Mouse (Mus musculus) stomach, embryonic 16.5 days (tissue): ENCODE measurements around the gene Pck2. TPM values are rescaled to one million over a fixed set of nuclear protein-coding genes. Genes with fewer than 3 reads are reported as not detected.

ENCODE experiments used
- ATAC-seq: fragments of 200-750 bp; cut with Nextera tagmentation; 2 replicates; pipeline ENCODE4 v1.8.0; 2017; ENCODE audit warnings: moderate number of reproducible peaks, moderate TSS enrichment; ENCODE audit not compliant: insufficient read depth, low FRiP score
- H3K27ac ChIP-seq: fragments of 300-500 bp; sonication (generic); 2 replicates; pipeline ENCODE4 v1.5.1; 2014; ENCODE audit warnings: low read length
- H3K27me3 ChIP-seq: fragments of 300-500 bp; sonication (generic); 2 replicates; pipeline ENCODE4 v1.6.1; 2014; ENCODE audit warnings: low read length, control low read depth, mixed read lengths; ENCODE audit not compliant: control insufficient read depth, insufficient read depth
- H3K36me3 ChIP-seq: fragments of 300-500 bp; sonication (generic); 2 replicates; pipeline ENCODE4 v1.6.1; 2014; ENCODE audit warnings: low read length; ENCODE audit not compliant: control insufficient read depth, insufficient read depth
- H3K4me1 ChIP-seq: fragments of 300-500 bp; sonication (generic); 2 replicates; pipeline ENCODE4 v1.6.1; 2014; ENCODE audit warnings: low read length, control low read depth, mixed read lengths; ENCODE audit not compliant: control insufficient read depth, insufficient read depth
- H3K4me2 ChIP-seq: fragments of 300-500 bp; sonication (generic); 2 replicates; pipeline ENCODE4 v1.6.1; 2014; ENCODE audit warnings: low read depth, low read length, mixed read lengths
- H3K4me3 ChIP-seq: fragments of 300-500 bp; sonication (generic); replicated peaks from 2 replicates; pipeline ENCODE4 v1.5.1; 2014; ENCODE audit warnings: mild to moderate bottlenecking, low read length
- H3K9ac ChIP-seq: fragments of 300-500 bp; sonication (generic); 2 replicates; pipeline ENCODE4 v1.6.1; 2014; ENCODE audit warnings: low read length
- H3K9me3 ChIP-seq: fragments of 300-500 bp; sonication (generic); replicated peaks from 2 replicates; pipeline ENCODE4 v1.6.1; 2016; ENCODE audit warnings: low read length, control low read depth; ENCODE audit not compliant: control insufficient read depth
- WGBS: fragments of 180-500 bp; shearing (Covaris S2); extraction: QIAGEN DNeasy Blood & Tissue Kit; methylation state at CpG from one replicate; pipeline ENCODE4 v1.1.7; 2014; 5-methylcytosine and 5-hydroxymethylcytosine counted together
- polyA plus RNA-seq: library from polyadenylated mRNA; unstranded; fragments of >200 nt; fragmentation: Nextera tagmentation; extraction: Ambion mirVana; gene quantifications from 2 replicates; pipeline ENCODE4 v1.2.1, GENCODE M21; 2015

Gene Pck2
- polyA plus RNA-seq, 1 experiment from 2014 or later, result 50.1 TPM

DNA sequence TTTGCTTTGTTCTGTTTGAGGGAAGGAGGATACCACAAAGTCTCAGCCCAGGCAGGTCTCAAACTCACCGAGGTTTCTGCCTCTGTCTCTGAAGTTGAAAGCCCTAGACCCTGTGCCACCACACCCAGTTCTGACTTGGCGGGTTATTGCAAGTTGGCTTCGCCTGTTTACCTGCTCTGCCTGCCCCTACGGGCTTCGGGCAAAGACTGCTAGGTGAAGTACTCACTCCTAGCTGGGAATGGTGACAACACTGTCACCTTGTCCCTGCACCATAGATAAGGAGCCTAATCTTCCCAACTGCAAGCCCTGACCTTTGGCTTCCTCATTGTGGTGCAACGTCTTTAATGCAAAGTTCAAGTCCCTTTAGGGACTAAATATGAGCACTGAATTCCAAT, 45.5 kb downstream of the Pck2 start:
- Histone ChIP-seq H3K27ac (peak overlapping the region; percentile 67), H3K9ac (0 out of 2 replicates have a peak overlapping the region, but pooled peaks have one; percentile 18)
- ATAC-seq, result peak; percentile 51

GRCm38 (mm10) chr14:55586149-55586548, 46.1 kb downstream of the Pck2 start:
- WGBS, result 89% methylated on average over 2 of the region's 2 CpGs
- Histone ChIP-seq H3K9ac (no peak overlapping the region), H3K27me3 (no peaks in the 10 kb centered on the region), H3K4me1 (peaks cover 15% of the 10 kb centered on the region), H3K9me3 (no peaks in the 10 kb centered on the region), H3K27ac (peak overlapping the region; percentile 67; the same call in 1 of the 2 replicates), H3K4me2 (no peak overlapping the region), H3K36me3 (0 out of 2 replicates have a peak, but pooled peaks cover 4% of the 10 kb centered on the region), H3K4me3 (no peak overlapping the region)
- ATAC-seq, result no peak

More for the DNA sequence above, 45.5 kb downstream of the Pck2 start:
- H3K4me3 ChIP-seq, result peak overlapping the region; percentile 63
- H3K27me3 ChIP-seq, result no peaks in the 10 kb centered on the region
- 46% methylated on average over 6 of the region's 6 CpGs for WGBS
- peaks cover 15% of the 10 kb centered on the region for H3K4me1 ChIP-seq
- peaks cover 7% of the 10 kb centered on the region; the same call in 1 of the 2 replicates for H3K36me3 ChIP-seq
- H3K4me2 ChIP-seq, result peak overlapping the region; percentile 80
- no peaks in the 10 kb centered on the region for H3K9me3 ChIP-seq

DNA sequence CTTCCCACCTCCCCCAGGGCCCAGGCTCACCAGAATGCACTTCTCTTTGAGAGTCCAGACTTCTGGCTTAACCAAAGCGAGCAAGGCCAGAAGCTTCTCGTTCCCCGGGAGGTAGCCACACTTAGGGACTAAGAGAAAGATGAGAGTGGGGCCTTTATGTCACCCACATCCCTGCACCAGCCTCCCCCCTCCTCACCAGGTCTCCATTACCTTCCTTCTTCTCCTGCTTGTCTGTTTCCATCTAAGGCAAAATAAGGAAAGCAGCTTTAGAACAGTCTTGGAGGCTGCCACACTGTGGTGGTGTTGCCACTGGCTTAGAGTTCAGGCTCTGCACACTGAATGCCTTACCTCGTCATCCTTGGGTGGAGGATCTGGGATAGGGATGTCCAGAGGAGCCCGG, 49.2 kb downstream of the Pck2 start:
- 90% methylated on average over 5 of the region's 5 CpGs for WGBS
- H3K9ac ChIP-seq, result no peak overlapping the region
- no peak overlapping the region for H3K4me3 ChIP-seq

GRCm38 (mm10) chr14:55589771-55590448, 49.8 kb downstream of the Pck2 start:
- WGBS, result 75% methylated on average over 11 of the region's 11 CpGs
- ATAC-seq, result no peak

More for the DNA sequence above, 49.2 kb downstream of the Pck2 start:
- ATAC-seq, result no peak
- H3K27me3 ChIP-seq, result no peaks in the 10 kb centered on the region
- H3K4me2 ChIP-seq, result no peak overlapping the region
- H3K9me3 ChIP-seq, result no peaks in the 10 kb centered on the region
- H3K36me3 ChIP-seq, result 0 out of 2 replicates have a peak, but pooled peaks cover 4% of the 10 kb centered on the region
- H3K4me1 ChIP-seq, result peaks cover 29% of the 10 kb centered on the region
- no peak overlapping the region for H3K27ac ChIP-seq

GRCm38 (mm10) chr14:55590748-55591330, 50.8 kb downstream of the Pck2 start, which contains the start of gene Psme2:
Psme2 (minus strand) TSS chr14:55591113.
- Histone ChIP-seq H3K27me3 (no peaks in the 10 kb centered on the region), H3K27ac (peak within 1 kb of the TSS; percentile 100), H3K9me3 (no peaks in the 10 kb centered on the region), H3K4me1 (peaks cover 22% of the 10 kb centered on the region), H3K36me3 (peaks cover 13% of the 10 kb centered on the region; the same call in 1 of the 2 replicates), H3K9ac (peak within 1 kb of the TSS; percentile 86), H3K4me2 (peak within 1 kb of the TSS; percentile 92), H3K4me3 (peak within 1 kb of the TSS; percentile 94)
- ATAC-seq, result peak; percentile 97
- 2% methylated on average over 22 of the region's 22 CpGs for WGBS

More at GRCm38 (mm10) chr14:55589771-55590448, 49.8 kb downstream of the Pck2 start:
- Histone ChIP-seq H3K36me3 (0 out of 2 replicates have a peak, but pooled peaks cover 5% of the 10 kb centered on the region), H3K27me3 (no peaks in the 10 kb centered on the region), H3K27ac (no peak overlapping the region; the same call in 1 of the 2 replicates), H3K9me3 (no peaks in the 10 kb centered on the region), H3K4me3 (peak overlapping the region; percentile 94), H3K4me1 (peaks cover 29% of the 10 kb centered on the region), H3K9ac (peak overlapping the region; percentile 86), H3K4me2 (peak overlapping the region; percentile 77)

DNA sequence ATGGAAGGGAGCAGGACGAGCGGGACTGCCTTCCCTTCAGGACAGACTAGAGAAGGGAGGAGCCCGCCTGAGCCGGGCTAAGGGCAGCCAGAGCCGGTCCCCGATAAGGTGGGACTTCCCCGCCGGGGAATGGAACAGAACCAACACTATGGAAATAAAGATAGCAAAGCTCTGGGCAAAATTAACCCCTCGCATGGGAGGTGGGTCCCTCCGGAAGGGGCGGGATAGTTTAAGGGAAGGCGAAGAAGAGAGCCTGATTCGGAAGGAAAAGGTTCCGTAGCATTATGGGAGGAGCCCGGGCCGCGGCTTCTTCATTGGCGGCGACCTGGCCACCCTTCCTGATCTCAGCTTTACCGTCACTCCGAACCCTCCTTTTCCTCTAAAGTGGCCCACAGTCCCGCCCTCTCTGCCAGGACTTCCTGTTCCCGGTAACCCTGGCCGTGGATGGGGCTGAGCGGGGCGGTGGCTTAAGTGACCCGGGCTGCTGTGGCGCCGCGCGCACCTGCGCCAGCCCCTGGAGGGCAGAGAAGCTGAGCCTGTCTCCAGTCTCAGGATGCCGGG, 51.3 kb downstream of the Pck2 start, which contains the start of gene Rnf31:
TSS of gene Rnf31 (plus strand) at position 378 of the 561 bp plus-strand sequence.
- H3K4me2 ChIP-seq, result peak within 1 kb of the TSS; percentile 92
- H3K4me3 ChIP-seq, result peak within 1 kb of the TSS; percentile 94
- peaks cover 19% of the 10 kb centered on the region; the same call in 1 of the 2 replicates for H3K36me3 ChIP-seq
- H3K27me3 ChIP-seq, result no peaks in the 10 kb centered on the region
- under 1% methylated on average over 33 of the region's 33 CpGs for WGBS
- peaks cover 22% of the 10 kb centered on the region for H3K4me1 ChIP-seq
- H3K9ac ChIP-seq, result peak within 1 kb of the TSS; percentile 86
- peak; percentile 90 for ATAC-seq
- H3K9me3 ChIP-seq, result no peaks in the 10 kb centered on the region
- H3K27ac ChIP-seq, result peak within 1 kb of the TSS; percentile 100

DNA sequence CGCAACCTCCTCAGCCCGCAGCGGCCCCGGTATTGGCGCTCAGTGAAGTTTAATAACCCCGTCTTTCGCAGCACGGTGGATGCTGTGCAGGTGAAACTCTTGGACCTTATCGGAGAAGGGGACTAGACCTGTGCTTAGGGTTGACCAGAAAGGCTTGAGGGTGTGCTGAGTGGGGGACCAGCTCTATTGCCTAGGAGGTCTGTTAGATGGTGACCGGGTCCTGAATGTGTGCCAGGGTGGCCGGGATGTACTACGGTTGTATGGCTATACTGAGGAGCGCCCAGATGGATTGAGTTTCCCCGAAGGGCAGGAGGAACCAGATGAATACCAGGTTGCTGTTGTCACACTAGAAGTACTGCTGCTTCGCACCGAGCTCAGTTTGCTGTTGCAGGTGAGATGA, 52.2 kb downstream of the Pck2 start:
- Histone ChIP-seq H3K4me2 (peak overlapping the region; percentile 92), H3K36me3 (peaks cover 21% of the 10 kb centered on the region; the same call in 1 of the 2 replicates), H3K9me3 (no peaks in the 10 kb centered on the region), H3K4me3 (peak overlapping the region; percentile 94), H3K27ac (peak overlapping the region; percentile 100), H3K27me3 (no peaks in the 10 kb centered on the region), H3K9ac (peak overlapping the region; percentile 86), H3K4me1 (peaks cover 22% of the 10 kb centered on the region)
- 2% methylated on average over 16 of the region's 16 CpGs for WGBS
- no peak for ATAC-seq

DNA sequence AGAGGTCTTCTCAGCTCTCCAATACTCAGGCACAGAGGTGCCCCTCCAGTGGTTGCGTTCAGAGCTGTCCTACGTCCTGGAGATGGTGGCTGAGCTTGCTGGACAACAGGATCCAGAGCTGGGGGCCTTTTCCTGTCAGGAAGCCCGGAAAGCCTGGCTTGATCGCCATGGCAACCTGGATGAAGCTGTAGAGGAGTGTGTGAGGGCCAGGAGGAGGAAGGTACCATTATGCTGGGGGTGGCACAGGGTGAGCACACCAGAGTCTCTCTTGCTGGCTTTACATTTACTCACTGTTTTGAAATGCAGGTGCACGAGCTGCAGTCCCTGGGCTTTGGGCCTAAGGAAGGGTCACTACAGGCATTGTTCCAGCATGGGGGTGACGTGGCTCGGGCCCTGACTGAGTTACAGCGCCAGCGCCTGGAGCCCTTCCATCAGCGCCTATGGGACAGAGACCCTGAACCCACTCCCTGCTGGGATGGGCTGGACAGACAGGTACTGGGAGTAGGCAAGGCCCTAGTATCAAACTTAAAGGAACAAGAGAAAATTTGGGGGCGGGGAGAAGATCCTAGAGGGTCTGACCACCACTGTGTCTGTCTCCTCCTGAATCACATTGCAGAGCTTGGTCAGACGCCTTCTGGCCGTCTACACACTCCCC, 56.1 kb downstream of the Pck2 start:
- H3K36me3 ChIP-seq, result peaks cover 24% of the 10 kb centered on the region
- H3K27ac ChIP-seq, result no peak overlapping the region
- no peak for ATAC-seq
- H3K4me1 ChIP-seq, result peaks cover 14% of the 10 kb centered on the region
- no peak overlapping the region for H3K4me2 ChIP-seq
- no peak overlapping the region for H3K9ac ChIP-seq
- 78% methylated on average over 13 of the region's 13 CpGs for WGBS
- H3K9me3 ChIP-seq, result no peaks in the 10 kb centered on the region
- no peaks in the 10 kb centered on the region for H3K27me3 ChIP-seq
- no peak overlapping the region for H3K4me3 ChIP-seq
